Mouse (Mus musculus): ENCODE measurements at regions not wholly inside any gene's neighbourhood (a gene's known extent, or its start where the extent isn't known, plus 50 kb on each side); places are given as distances from the start of the nearest gene placed in this dataset.

DNA sequence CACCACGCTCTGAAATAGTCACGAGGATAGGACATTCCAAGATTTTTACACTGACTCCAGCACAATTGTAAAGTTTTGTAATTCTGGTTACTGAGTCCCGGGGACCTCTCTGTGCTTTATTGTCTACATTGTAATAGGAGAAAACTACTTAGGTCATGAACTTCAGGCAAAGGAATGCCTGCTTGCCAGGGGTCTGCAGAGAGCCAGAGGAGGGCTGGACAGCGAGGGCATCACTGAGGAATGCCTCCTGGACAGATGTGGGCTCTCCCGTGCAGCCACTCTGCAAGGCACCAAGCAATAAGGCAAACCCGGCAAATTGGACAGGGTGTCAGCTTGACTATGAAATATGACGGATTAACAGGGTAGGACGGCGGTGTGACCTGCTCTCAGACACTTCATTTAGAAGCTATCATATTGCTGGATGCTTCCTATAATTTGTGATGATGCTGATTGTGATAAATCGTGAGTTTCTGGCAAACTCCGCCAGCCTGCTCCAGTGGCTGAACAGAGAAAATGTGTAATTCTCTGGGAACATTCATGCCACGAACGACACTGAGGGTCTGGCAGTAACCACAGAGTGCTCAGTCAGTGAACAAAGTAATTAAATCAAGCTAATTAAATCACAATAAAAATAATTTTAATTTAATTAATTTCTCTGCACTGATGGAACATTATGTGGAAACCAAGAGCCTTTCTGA is 747.7 kb upstream of the Car8 start:
- TF ChIP-seq CTCF (conservative IDR thresholded peaks at IDR 0.05; ENCODE audit: insufficient read depth, insufficient read length, low read depth, low read length): no peak
- no peak for TF ChIP-seq POLR2A (IDR thresholded peaks at IDR 0.05; ENCODE audit: low read depth, low read length)

All from kidney, adult 2 months (tissue).